Mouse (Mus musculus): Measurements from ENCODE around the gene Mmp17.
A peak's percentile ranks its signal among the peaks of the same experiment; 100 is the strongest.
"Not testable (repeated sequence)": the region's sequence is repeated elsewhere in the genome, so short reads cannot be mapped to it uniquely, and the experiment has no call there.

Mmp17 gene

GRCm38 (mm10) chr5:129594116-129595114 is 10.4 kb downstream of the Mmp17 start:
- peak; percentile 82 for DNase-seq

- DNase-seq, result peak; percentile 22
These were observed 18.1 kb downstream of the Mmp17 start for GRCm38 (mm10) chr5:129602071-129602487.

- DNase-seq, result no peak
These were observed 23.5 kb downstream of the Mmp17 start for GRCm38 (mm10) chr5:129607476-129607875.

- peak; percentile 77 for DNase-seq
These were observed 27.1 kb downstream of the Mmp17 start for GRCm38 (mm10) chr5:129611060-129611459.

GRCm38 (mm10) chr5:129620600-129620999 is 36.6 kb downstream of the Mmp17 start:
- not testable (repeated sequence) for DNase-seq

- DNase-seq, result no peak
These were observed 37.4 kb downstream of the Mmp17 start for GRCm38 (mm10) chr5:129621361-129621760.

GRCm38 (mm10) chr5:129626099-129626498 is 42.1 kb downstream of the Mmp17 start:
- DNase-seq, result no peak

- DNase-seq, result not testable (repeated sequence)
These were observed 42.6 kb downstream of the Mmp17 start for GRCm38 (mm10) chr5:129626586-129626985.

- DNase-seq, result not testable (repeated sequence)
These were observed 48.6 kb downstream of the Mmp17 start for GRCm38 (mm10) chr5:129632270-129633250.

- no peak for DNase-seq
These were observed 66.9 kb downstream of the Mmp17 start for GRCm38 (mm10) chr5:129650858-129651257.

GRCm38 (mm10) chr5:129657016-129657415 is 73.0 kb downstream of the Mmp17 start:
- DNase-seq, result no peak

- DNase-seq, result no peak
These were observed 74.0 kb downstream of the Mmp17 start for GRCm38 (mm10) chr5:129657931-129658330.
